Mouse (Mus musculus) lung, postnatal 36 days (tissue): Measurements from ENCODE around the gene Bap1.

Experiments
- DNase-seq: peaks from one replicate; pipeline ENCODE4 v3.0.0; 2022; ENCODE audit warnings: mixed read lengths

Gene Bap1

DNA sequence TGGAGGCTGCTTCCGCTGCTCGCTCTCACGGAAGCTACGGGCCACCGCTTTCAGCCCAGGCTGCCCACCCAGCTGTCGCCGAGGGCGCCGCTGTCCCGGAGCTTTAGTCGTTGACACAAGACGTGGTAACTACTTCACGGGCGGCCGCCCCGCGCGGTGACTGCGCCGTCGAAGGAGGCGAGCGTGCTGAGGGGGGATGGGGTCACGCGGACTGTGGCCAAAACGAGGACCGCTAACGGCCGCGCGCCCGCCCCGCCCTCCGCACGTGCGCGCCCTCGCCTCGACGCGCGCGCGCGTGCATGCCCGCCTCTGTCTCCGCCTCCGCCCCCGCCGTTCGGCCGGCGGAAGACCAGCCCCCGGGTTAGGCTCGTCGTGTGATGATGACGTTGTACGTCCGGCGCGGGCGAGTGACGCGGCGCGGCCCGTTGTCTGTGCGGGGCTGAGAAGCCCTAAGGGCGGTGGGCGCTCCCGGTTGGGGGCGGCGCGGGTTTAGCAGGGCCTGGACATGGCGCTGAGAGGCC lies at the start of gene Bap1, which contains the start of gene Phf7:
Gene Bap1 (plus strand): TSS at position 367 of the 521 bp plus-strand sequence.
Gene Phf7 (minus strand): TSS at position 234 of the 521 bp plus-strand sequence.
- DNase-seq: peak; percentile 96

- DNase-seq: no peak
Measured at GRCm38 (mm10) chr14:31204844-31205243, 46.4 kb upstream of the Bap1 start.

DNA sequence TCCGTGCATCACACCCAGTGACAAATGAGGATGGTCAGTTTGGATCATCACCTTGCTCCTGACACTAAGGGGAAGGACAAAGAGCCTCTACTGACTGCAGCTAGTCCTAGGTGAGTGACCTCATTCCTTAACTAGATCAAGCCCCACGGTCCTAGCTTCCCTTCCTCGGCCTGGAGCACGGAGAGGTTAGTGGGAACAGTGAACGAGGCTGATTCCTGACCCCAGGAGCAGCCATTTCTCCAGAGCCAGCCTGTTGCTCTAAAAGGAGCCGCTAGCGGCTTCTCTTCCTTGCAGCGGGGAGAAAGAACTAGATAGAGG lies 46.0 kb upstream of the Bap1 start:
- DNase-seq: no peak

- DNase-seq: no peak
Measured at GRCm38 (mm10) chr14:31205562-31206467, 45.4 kb upstream of the Bap1 start.

- peak; percentile 98 for DNase-seq
Measured at GRCm38 (mm10) chr14:31206472-31206981, 44.7 kb upstream of the Bap1 start.

DNA sequence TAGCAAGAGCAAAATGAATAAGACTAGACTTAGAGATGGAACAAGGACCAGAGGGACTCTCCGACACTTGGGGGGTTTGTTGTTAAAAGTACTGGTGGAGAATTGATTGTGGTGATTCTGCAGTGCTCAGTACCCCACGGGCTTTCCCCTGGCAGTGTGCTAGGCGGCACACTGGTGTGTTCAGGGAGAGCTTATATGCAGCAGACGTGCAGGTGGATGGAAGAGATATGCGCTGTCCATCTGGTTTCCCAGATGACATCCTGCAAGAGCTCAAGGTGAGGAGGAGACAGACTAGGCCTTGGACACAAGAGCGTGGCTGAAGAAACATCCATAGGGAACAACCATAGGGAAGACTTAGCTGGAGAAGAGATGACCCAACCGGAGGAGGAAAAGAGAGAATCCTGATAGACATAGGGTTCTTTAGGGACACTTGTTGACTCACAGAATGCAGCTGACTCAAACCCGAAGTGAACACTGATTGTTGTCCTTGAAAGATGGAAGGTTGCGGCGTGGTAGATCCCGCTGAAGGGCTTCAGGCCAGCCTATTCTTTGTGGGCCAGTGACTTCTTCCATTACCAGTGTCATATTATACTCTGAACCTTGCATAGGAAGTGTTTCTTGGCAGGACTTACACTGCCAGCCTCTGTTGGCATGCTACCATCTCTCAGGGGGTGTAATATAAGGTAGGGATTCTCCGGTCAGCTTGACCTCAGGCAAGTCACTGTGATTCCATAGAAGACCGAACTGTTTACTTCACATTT lies 44.0 kb upstream of the Bap1 start:
- no peak for DNase-seq

- no peak for DNase-seq
Measured at GRCm38 (mm10) chr14:31208084-31208483, 43.2 kb upstream of the Bap1 start, which contains the start of gene Tnnc1. Tnnc1 (plus strand) TSS chr14:31208312.

DNA sequence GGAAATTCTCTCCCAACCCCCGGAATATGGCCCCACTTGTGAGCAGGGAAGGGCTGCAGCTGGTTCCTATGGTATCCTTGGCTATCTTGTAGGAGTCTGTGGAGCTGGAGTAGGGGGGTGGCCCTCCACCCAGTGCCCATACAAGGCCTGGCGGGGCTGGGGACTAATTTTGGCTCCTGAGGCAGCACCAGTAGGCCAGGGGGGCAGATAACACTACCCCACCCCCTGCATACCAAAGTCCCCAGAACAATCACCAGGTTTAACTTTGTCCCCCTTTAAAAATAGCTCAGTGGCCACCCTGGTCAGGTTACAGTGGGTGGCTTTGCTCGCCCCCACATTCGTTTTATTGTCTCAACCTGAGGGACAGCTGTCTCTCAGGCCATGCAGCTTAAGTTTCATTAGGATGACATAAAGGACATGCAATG lies 42.1 kb upstream of the Bap1 start:
- DNase-seq: no peak

DNA sequence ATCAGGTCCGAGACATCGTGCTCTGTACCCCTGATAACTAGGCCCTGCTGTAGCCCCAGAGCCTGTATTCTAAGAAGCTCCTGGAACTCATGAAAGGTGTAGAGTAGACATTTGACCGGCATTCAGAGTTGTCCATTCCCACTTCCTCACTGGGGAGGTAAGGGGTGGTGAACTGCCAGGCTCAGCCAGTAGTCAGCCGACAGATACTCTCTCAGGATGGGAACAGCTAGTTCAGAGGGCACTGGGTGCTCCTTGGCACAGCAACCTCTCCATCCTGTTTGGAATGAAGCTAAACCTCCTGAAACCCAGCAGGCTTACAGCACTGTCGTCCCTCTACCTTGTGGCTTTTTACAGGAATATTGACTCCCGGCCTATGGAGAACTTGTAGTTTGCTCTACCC lies 39.4 kb upstream of the Bap1 start:
- DNase-seq: no peak

DNA sequence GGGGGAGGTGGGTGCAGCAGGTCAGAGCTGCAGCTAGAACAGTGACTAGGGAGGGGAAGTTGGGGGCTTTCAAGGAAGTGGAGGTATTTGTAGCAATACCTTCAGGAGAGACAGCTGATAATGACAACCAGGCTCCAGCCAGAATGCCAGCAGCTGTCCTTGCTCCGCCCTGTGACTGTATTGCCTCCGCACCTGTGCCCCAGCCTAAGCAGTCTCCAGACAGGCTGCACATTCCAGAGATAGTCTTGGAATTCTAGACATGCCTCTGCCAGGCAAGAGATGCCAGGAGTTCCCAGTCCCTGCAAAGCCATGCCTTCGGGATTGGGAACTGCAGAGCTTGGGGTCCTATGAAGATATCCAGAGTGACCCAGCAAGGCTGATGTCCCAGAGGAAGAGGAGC lies 38.8 kb upstream of the Bap1 start:
- DNase-seq: no peak

DNA sequence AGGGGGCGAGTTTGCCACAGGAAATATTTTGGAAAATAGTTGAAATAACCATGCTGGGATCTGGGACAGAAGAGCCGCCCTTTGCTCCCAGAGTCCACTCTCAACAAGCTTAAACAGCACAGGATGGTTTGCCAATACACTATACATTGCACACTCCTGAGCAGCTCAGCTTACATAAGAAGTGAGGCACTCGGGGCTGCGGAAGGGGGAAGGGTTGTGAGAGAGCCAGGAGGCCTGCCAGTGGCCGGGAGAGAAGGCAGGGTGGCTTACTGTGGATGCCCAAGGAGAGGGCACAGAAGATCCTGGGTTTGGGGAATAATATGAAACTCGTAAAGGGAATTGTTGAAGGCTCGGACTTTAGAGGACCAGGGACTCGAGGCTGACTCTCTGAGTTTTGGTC lies 37.4 kb upstream of the Bap1 start:
- no peak for DNase-seq

DNA sequence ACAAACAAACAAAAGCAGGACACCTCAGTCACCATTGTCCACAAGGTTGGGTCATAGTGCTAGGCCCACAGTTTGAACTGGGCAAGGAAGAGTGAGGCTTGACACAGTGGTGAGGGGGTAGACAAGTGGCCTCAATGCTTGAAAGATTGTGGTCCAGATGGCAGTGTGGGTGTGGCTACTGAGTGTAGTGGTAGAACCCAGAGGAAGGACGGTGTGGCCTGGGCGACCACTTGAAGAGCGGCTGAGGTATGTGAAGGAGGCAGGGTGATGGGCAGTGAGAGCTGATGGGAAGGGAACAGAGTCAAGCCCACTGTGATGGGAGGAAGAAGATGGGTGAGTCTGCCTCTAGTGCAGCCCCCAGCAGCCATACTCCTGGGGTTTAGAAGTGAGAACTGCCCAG lies 36.6 kb upstream of the Bap1 start:
- DNase-seq: no peak

- peak; percentile 92 for DNase-seq
Measured at GRCm38 (mm10) chr14:31215157-31216002, 35.9 kb upstream of the Bap1 start.

GRCm38 (mm10) chr14:31216846-31217245 lies 34.4 kb upstream of the Bap1 start, which contains the start of gene Nisch:
Nisch (minus strand) TSS chr14:31216946.
- DNase-seq: no peak

DNA sequence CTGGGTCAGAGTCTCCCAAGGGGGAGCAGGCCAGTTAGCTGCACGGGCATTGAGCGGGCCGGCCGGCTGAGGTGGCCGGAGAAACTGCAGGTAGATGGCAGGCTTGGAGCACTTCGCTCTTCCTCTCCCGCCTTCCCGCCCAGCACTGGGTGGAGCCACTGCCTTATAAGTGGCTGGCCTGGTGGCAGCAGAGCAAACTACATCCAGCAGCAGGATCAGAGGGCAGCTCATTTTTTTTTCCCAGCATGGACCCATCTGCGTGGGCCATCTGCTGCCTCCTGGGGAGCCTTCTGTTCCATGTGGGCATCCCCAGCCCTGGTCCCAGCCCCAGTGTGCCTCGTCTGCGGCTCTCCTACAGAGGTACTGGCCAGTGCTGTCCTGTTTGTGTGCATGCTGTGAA lies 33.6 kb upstream of the Bap1 start, which contains the start of gene Sema3g:
Gene Sema3g (plus strand): TSS at position 195 of the 400 bp plus-strand sequence.
- DNase-seq: peak; percentile 90

GRCm38 (mm10) chr14:31226978-31227377 lies 24.3 kb upstream of the Bap1 start:
- no peak for DNase-seq

- peak; percentile 83 for DNase-seq
Measured at GRCm38 (mm10) chr14:31228234-31228633, 23.0 kb upstream of the Bap1 start.

GRCm38 (mm10) chr14:31230442-31230841 lies 20.8 kb upstream of the Bap1 start:
- no peak for DNase-seq

DNA sequence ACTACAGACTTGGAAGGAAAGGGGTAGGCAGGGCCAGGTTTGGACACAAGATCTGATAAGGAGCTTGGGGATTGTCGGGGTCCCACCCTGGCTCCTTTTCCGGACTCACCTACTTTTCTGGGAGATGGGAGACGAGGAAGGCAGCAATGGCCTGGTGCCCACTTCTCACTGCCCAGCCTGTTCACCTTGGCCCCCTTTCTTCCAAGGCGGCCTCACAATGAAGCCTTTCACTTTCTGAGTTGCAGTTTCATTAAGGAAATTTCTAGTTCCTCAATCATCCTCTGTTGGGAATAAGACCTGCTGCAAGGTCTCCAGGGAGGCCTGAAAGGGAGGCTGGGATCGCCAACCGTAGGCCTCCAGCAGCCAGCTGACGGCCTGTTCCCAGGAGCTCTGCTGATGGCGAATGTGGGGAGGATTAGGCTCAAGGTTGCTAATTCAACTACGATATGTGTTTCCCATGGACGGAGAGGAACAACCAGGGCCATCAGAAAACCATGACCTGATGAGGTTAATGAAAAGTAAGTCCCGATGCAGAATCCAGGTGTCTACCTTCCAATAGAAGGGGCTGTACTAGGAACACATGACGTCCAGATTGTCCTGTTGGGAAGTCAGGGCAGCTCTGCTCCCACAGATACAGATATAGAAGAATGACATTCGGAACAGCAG lies 18.7 kb upstream of the Bap1 start:
- peak; percentile 33 for DNase-seq

DNA sequence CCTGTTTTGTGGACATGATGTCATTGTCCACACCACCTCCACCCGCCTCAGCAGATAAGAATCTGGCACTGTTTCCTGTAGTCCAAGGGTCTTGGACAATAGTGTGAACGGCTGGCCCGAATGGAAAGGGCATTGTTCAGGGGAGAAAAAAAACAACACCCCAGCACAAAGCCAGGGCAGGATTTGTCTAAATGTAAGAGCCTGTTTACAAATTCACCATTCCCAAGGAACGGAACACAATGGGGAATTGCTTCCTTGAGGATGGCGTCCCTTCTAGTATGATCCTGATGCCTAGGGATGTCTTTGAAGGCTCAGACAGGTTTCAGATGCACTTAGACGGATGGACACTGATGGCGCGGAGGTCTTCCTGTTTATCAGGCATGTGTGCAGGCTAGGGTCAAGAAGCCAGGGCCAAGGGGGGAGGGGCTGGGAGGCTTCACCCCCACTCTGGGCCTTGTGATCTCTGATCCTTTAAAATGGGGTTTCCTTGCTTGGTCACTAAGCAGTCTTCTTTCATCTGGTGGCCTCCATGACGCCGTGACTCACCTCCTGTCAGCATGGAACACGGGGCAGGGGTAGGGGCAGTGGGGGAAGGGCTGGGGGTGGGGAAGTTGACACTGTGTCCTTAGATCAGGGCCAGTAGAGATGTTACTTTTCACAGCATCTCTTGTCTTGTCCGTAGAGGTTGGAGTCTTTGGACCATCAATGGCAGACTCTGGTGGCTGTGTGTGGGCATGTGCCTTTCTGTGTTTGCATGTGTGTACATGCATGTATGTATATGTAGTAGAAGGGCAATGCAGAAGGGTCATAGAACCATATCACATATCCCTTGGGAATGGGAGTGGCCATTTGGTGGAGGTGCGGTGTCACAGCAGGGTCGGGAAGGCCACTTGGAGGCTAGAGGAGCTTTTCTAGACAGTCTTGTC lies 17.9 kb upstream of the Bap1 start:
- peak; percentile 86 for DNase-seq
